Mouse (Mus musculus): ENCODE data around the gene Psmd12.

The Psmd12 gene

DNA sequence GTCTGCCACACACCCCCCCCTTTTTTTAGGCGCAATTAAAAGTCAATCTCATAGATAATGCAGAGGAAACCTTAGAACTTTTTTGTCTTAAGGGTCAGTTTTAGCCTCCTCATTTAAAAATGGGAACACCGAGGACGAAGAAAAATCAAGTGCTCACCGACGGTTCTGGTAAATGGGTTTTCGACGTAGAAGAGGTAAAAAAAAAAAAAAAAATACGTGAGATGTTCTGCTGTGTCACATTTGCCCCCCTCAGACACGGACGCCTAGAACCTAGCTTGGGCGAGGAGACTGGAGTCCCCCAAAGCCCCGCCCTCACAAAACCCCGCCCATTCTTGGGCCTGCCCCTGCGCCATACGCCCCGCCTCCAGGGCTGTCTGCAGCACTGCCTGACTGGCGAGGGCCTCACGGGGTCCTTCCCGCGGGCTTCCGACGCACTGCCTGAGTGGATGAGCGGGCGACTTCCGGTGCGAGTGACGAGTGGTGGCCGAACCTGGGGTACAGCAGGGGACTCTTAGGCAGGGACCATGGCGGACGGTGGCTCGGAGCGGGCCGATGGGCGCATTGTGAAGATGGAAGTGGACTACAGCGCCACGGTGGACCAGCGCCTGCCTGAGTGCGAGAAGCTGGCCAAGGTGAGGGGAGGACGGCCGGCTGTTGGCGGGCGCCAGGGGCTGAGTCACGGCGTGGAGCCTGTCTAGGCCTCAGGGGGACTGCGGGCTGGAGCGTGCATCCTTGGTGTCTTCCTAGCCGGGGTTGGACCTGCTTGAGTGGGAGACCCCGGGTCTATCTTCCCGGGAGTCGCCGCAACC lies at the start of gene Psmd12:
TSS of gene Psmd12 (plus strand) at position 432 of the 809 bp plus-strand sequence.
- DNase-seq (ENCODE audit: low read depth, low spot score), result peak; percentile 98

DNA sequence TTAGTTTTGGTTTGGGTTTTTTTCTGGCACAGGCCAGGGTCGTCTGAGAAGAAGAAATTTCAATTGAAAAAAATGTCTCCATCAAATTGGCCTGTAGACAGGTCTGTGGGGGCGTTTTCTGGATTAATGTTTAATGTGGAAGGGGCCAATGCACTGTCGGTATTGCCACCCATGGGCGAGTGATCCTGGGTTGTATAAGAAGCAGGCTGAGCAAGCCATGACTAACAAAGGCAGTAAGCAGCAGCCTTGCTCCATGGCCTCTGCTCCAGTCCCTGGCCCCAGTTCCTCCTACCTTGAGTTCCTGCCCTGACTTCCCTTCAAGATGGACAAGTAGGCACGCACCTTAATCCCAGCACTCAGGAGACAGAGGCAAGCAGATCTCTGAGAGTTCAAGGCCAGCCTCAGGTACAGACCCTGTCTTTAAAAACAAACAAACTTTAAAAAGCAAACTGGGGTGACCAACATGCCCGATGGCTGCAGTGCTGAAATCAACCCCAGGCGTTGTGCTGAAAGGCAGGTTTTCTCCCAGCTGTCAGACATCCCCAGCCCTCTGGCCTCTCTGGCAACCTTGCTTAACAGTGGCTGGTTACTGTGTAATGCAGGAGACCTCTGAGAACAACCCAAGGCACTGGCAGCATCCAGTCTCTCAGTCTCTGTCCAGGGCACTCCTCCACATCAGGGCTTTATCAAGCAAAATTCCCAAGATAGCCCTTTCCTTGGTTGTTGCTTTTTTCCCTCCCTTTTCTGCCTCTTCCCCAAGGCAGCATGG lies 47.9 kb upstream of the Psmd12 start:
- DNase-seq (ENCODE audit: low read depth, low spot score), result no peak

DNA sequence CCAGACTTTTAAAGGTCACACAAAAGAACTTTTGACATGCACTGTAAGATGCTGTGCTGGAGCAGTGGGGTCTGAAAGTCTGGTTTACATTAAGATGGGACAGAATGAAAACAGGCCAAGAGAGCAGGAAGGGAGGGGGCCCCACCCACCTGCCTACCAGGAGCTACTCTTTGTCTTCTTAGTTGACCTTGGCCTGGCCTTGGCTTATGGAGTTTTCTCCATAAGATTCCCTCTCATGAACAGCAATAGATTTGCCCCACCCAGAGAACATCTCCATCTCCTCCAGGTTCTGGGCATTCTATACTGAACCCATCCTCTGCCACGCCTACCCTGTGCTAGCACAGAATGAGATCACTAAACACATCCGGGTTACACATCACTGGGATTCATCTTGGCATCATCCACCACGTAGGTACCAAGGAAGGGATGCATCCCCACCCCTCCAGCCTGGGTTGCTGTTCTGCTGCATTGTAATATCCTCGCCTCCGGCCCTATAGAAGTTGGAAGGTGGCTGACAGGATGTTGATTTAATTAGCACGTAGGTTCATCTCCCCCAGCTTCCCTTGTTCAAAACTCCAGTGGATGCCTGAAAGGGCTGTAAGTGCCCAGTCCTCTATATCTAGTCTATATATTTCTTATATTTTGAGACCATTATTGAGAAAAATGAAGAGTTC lies 43.4 kb upstream of the Psmd12 start:
- DNase-seq (ENCODE audit: low read depth, low spot score), result no peak

DNA sequence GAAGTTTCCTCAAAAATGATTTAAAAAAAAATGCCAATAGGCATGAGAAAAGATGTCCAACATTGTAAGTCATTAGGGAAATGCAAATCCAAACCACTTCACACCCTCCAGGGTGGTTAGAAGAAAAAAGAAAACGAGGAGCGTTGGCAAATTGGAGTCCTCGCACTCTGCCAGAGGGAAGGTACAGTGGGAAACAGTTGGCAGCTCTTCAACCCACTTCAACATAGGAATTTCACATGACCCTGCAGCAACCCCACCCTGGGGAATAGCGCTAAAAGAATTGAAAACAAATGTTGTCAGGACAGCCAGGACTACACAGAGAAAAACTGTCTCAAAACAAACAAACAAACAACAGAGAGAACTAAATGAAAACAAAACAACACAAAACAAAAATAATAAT lies 41.6 kb upstream of the Psmd12 start:
- no peak for DNase-seq (ENCODE audit: low read depth, low spot score)

DNA sequence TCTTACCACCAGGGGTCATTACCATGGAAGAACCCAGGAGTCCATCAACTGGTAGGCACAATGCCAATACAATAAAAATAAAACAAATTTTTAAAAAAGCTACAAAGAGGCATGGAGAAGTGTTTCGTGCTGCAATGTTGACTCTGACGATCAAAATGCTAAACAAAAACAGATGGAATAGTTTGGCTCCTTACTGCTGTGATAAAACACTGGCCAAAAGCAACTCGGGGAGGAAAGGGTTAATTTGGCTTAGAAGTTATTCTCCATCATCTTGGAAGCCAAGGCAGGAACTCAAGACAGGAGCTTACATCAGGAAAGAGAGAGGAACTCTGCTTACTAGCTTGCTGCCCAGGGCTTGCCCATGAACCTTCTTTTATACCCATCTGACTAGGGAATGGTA lies 41.1 kb upstream of the Psmd12 start:
- no peak for DNase-seq (ENCODE audit: low read depth, low spot score)

DNA sequence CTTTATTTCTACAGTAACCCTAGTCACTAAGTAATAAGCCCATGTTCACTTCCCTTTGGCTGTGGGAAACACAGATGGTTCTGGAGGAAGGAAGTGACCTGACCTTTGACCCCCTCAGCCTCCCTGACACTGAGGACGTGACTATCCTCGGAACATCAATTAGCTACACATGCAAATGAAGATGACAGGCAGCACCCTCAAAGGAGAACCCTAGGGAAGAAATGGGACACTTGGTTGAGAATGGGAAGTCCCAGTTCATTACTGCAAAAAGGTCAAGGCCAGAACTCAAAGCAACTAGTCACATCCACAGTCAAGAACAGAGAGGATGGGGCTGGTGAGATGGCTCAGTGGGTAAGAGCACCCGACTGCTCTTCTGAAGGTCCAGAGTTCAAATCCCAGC lies 38.2 kb upstream of the Psmd12 start:
- no peak for DNase-seq (ENCODE audit: low read depth, low spot score)

DNA sequence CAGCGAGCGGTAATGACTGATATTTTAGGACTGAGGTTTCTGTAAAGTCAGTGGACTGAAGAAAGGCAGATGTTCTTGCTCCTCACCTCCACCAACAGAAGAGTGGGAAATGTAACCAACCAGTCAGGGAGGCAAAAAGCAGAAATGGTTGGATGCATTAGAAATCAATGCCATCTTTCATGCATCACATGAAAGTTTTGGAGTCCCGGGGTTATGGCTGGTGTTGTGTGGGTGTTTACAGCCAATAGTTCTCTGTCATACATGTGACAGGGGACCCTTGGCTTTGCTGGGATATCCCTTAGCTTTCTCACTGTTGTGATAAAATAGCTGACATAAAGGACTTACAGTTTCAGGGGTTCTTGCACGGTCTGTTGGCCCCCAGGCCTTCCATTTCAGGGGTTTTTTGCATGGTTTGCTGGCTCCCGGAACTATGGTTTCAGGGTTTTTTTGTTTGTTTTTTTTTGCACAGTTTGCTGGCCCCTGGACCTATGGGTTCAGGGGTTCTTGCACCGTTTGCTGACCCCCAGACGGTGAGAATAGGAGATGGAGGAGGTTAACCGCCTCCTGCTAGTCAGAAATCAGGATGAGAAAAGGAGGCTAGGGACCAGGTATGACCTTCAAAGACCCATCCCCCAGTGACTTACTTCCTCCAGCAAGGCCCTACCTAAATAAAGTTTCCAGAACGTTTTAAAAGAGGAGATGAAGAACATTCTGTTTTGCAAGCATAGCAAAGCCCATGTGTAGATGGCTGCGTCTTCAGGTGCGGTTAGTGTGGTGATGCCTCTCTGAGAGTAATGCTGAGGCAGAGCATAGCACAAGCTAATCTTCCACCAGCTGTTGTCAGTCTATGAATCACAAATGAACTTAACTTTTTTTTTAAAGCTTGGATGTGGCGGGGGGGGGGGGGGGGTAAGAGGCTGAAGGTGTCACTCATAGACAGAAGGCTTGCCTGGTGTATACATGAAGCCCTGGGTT lies 35.9 kb upstream of the Psmd12 start:
- peak; percentile 84 for DNase-seq (ENCODE audit: low read depth, low spot score)

DNA sequence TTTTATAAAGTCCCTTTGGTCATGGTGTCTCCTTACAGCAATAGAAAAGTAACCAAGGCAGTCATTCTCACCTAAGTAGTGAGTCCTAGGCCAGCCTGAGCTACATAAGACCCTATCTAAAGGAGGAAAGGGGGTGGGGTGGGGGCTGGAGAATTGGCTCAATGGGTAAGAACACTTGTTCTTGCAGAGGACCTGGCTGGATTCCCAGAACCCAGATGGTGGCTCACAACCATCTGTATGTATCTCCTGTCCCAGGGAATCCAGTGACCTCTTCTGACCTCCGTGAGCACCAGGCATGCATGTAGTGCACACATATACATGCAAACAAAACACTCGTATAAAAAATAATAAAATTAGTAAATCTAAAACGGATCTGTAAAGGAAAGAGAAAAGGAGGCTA lies 33.6 kb upstream of the Psmd12 start:
- DNase-seq (ENCODE audit: low read depth, low spot score), result no peak

DNA sequence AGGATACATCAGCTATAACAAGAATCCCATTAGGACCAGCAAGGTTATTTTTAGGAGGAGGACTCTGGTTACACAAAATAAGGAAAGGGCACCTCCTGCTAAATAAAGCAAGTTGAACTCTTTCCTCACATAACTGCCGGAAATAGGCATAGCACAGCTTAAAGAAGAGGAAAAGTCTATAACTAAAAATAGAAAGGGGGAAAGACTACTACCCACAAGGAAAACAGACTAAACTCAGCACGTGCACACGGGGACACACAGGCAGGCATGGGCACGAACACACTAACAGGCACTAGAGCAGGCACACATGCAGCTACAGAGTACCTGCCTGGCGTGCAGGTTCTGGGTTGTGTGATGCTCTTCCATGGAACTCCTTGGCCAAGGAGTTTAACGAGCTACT lies 32.6 kb upstream of the Psmd12 start:
- DNase-seq (ENCODE audit: low read depth, low spot score), result no peak

DNA sequence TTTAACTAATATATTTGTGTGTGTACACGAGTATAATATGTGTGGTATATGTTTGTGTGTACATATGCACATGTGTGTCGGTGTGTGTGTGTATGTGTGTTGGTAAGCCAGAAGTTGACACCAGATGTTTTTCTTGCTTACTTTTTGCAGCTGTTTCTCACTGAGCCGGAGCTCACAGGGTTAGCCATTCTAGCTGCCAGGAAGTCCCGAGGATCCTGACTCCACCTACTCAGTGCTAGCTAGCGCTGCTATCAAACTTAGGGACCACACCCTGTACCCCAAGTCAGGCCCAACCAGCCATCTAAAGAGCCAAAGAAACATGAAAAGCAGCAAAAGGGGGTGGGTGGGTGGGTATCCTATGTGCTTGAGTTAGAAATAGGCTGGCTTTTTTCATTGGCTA lies 31.9 kb upstream of the Psmd12 start:
- DNase-seq (ENCODE audit: low read depth, low spot score), result peak; percentile 74

DNA sequence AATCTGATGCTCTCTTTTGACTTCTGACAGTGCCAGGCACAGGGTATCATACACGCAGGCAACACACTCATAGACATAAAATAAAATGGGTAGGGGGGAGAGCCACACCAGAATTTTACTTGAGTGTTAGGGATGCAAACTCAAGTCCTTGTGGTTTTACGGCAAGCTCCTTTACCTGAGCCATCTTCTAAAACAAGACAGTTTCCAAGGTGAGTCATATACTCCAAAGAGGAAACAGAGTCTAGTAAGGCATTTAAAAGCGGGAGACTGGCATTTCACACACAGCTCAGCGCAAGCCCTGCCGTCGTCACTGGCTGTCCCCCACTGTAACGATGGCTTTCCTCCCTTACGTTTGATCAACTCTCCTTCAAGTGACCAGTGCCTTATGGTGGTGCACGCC lies 31.4 kb upstream of the Psmd12 start:
- DNase-seq (ENCODE audit: low read depth, low spot score), result peak; percentile 49

DNA sequence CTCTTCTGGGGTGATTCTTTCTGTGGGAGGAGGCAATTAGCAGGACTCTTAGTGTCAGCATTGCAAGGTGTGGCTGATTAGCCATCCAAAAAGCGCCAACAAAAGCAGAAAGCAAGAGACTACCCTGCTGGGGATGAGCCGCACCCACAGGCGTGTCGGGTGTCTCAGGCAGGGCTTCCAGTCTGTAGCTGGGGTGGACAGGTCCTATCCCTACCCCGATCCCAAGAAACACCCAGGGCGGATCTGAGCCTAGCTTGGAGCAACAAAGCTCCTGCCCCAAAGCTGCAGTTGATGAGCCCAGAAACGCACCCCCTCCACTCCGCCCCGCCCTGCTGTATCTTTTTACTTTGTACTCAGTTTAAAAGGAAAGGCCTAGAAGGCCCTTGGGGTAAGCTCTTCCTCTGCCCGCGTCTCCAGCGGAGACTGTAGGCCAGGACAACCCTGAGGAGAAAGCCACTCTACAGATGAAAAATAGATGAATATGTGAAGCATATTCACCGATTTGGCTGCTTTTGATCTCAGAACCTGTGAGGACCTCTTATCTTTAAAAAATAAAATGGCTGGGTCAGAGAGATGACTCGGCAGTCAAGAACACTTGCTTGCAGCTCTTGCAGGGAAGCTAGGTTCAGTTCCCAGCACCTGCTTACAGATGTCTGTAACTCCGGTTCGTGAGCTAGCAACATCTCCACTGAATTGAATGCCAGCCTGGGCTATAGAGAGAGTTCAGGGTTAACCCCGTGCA lies 29.9 kb upstream of the Psmd12 start:
- DNase-seq (ENCODE audit: low read depth, low spot score), result peak; percentile 54

DNA sequence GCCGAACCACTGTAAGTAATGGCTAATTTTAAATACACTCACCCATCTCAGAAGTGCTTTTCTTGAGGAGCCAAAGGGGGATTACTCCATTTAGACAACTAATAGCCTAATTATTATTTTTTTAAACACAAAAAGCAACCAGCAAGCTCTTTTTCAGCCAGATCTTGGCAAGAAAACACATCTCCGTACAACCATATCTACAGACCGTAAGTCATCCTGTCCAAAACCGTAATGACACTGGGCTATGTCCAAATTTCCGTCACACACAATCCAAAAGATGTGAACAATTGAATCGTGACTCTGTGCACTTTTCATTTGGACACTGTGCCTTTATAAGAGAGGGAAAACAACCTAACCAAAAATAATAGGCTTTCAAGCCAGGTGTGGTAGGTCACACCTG lies 29.2 kb upstream of the Psmd12 start:
- no peak for DNase-seq (ENCODE audit: low read depth, low spot score)

DNA sequence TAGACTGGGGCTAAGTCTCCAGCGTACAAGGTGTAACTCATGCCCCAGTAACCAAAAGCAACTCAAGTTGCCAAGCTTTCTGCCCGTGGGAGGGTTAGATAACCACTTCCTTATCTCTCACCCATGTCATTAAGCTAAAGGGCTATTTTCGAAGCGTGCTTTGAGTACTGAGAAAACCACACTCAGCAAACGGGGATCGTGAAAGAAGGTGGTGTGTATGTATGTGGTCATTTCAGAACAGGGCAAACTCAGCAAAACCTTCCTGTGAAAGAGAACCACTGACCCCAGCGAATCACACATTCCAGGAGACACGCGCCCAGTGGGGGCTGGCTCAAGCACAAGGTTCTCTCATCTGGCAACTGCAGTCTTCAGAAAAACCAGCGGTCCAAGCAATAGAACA lies 28.2 kb upstream of the Psmd12 start:
- peak; percentile 81 for DNase-seq (ENCODE audit: low read depth, low spot score)

DNA sequence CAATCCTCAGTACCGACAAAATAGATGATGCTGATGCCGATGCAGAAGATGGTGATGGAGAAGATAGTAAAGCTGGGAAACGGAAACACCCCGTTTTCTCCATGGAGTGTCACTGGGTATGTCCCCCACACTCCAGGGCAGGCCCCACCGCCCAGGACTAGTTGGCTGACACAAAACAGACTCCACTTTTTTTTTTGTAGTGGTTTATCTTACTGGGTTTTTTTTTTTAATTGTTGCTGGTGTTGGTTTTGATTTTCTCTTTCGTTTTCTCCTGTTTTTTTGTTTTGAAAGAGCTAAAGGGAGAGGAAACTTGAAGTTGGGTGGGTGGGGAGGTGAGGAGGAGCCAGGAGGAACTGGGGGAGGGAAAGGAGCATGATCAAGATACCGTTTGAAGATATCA lies 27.2 kb upstream of the Psmd12 start:
- DNase-seq (ENCODE audit: low read depth, low spot score), result peak; percentile 72

DNA sequence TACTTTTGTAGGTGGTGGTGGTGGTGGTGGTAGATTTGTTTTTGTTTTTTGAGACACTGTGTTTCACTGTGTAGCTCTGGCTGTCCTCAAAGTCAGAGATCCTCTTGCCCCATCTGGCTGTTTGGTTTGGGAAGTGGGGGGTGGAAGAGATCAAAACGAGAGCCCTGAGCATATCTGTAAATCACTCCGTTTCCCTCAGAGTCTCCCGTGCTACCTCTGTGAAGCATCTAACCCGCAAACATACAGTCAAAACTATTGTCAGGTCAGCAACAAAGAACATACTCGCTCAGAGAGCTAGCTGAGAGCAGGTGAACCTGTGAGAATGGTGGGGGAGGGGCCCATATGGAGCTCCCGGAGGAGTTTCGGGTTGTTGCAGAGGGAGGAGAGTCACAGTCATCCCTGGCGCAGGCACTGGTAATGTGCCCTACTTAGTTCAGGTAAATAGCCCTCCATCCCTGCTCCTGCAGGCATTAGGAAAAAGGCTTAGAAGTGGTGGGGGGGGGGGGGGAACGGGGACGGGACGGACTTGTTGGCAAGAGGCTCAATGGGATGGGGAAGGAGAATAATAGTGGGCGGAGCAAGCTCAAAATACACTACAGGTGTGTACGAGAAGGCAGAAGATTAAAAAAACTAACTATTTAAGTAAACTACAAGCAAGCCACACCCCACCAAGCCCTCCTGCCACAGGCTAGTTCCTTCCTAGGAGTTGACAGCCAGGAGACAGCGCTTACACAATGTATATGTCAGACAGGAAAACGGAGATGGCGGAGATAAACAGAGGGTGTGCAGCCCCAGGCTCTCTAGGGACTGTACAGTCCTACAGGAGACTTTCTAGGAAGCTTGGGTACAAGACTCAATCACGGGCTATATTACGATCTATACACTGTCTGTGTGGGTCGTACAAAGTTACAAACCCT lies 24.5 kb upstream of the Psmd12 start:
- peak; percentile 41 for DNase-seq (ENCODE audit: low read depth, low spot score)

DNA sequence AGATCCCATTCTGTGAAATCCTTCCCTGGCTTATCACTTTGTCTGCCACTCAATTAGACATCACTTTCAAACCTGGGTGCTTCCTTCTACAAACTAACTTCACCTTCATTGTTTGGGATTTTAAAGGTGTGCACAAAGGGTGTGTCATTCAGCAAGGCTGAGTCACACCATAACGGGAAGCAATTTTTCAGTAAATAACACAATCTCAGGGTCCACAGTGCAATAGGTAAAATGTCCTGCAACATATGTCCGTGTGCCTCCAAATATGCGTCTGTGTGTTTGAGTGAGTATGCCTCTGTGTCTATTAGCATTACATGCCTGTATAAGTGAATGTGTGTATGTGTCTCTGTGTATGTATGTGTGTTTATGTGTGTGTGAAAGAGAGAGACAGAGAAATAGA lies 22.0 kb upstream of the Psmd12 start:
- DNase-seq (ENCODE audit: low read depth, low spot score), result no peak

DNA sequence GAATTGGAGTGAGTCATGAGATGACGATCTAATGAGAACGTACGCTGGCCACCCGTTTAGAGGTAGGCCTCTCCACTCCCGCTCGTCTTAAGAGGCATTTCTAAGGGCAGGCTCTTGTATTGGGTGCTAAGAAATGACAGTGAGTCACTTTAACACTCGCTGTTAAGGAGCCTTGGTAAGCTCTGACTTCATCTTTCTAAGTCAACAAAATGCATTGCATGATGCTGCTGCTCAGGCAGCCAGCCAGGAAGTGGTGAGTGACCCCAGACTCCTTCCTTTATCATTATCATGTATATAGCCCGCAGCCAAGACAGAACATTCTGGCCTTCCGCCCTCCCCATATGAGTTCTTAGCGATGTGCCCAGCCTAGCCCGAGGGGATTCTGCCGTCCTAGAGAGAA lies 21.0 kb upstream of the Psmd12 start:
- peak; percentile 64 for DNase-seq (ENCODE audit: low read depth, low spot score)

DNA sequence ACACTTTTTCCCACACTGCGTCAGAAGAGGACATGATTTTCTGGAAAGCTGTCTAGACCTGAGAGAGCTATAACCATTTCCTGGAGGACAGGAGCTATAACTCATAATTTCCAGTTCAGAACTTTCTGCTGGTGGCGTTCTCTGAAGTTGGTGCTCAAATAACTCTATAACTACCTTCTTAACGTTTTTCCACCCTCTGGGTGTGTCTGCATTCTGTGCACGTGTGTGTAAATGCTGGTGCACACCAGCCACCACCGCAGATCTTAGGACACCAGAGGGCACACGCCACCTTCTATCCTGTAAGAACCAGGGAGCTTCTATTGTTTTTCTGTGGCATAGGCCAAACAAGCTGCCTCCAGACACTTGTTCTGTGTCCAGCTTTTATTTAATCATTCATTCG lies 20.3 kb upstream of the Psmd12 start:
- peak; percentile 64 for DNase-seq (ENCODE audit: low read depth, low spot score)

DNA sequence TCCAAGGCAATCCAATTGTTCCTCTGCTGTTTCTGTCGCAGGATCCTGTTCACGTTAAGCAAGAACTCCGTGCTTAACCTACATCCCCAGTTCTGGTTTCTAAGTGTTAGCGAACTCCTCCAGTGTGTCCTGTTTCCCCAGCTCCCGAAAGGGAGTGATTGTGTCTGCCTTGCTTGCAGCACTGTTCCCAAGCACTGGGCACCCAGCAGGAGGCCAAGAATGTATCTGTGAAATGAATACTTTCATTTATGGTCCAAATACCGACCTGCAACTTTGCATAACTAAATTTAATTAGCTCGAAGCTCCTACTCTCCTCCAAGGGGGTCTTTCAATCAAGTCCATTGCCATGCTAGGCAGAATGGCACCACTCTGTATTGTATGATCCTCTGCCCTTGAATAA lies 19.5 kb upstream of the Psmd12 start:
- DNase-seq (ENCODE audit: low read depth, low spot score), result no peak

Measured in CD4-positive, CD25-positive, alpha-beta regulatory T cell, adult 2 months (primary cell).